Mouse (Mus musculus) embryonic facial prominence, embryonic 13.5 days (tissue): Measurements from ENCODE around the gene Eefsec. TPM values are rescaled to one million over a fixed set of nuclear protein-coding genes. Genes with fewer than 3 reads are reported as not detected.

ENCODE experiments used
- ATAC-seq: fragments of 200-750 bp; cut with Nextera tagmentation; 2 replicates; pipeline ENCODE4 v1.8.0; 2017; ENCODE audit warnings: low read depth; ENCODE audit not compliant: insufficient number of reproducible peaks, insufficient read depth, low FRiP score, low TSS enrichment
- H3K27ac ChIP-seq: fragments of 300-500 bp; sonication (generic); 2 replicates; pipeline ENCODE4 v1.5.1; 2015; ENCODE audit warnings: moderate library complexity, mild to moderate bottlenecking, inconsistent platforms
- H3K27me3 ChIP-seq: fragments of 300-500 bp; sonication (generic); 2 replicates; pipeline ENCODE4 v1.6.1; 2015; ENCODE audit warnings: mild to moderate bottlenecking, inconsistent platforms
- H3K36me3 ChIP-seq: fragments of 300-500 bp; sonication (generic); 2 replicates; pipeline ENCODE4 v1.6.1; 2015; ENCODE audit warnings: mild to moderate bottlenecking, inconsistent platforms
- H3K4me1 ChIP-seq: fragments of 300-500 bp; sonication (generic); 2 replicates; pipeline ENCODE4 v1.6.1; 2015; ENCODE audit warnings: inconsistent platforms
- H3K4me2 ChIP-seq: fragments of 300-500 bp; sonication (generic); 2 replicates; pipeline ENCODE4 v1.6.1; 2015; ENCODE audit warnings: moderate library complexity, mild to moderate bottlenecking, inconsistent platforms
- H3K4me3 ChIP-seq: fragments of 300-500 bp; sonication (generic); 2 replicates; pipeline ENCODE4 v1.5.1; 2015; ENCODE audit warnings: mild to moderate bottlenecking, inconsistent platforms
- H3K9ac ChIP-seq: fragments of 300-500 bp; sonication (generic); 2 replicates; pipeline ENCODE4 v1.6.1; 2015; ENCODE audit warnings: mild to moderate bottlenecking, inconsistent platforms
- H3K9me3 ChIP-seq: fragments of 300-500 bp; sonication (generic); 2 replicates; pipeline ENCODE4 v1.6.1; 2016; ENCODE audit warnings: inconsistent platforms
- WGBS: fragments of 180-500 bp; shearing (Covaris S2); methylation state at CpG from one replicate; pipeline ENCODE4 v1.1.7; 2015; ENCODE audit warnings: mixed read lengths; 5-methylcytosine and 5-hydroxymethylcytosine counted together
- polyA plus RNA-seq: library from polyadenylated mRNA; unstranded; fragments of >200 nt; fragmentation: Nextera tagmentation; extraction: Ambion mirVana; gene quantifications from 2 replicates; pipeline ENCODE4 v1.2.1, GENCODE M21; 2015

The Eefsec gene
- polyA plus RNA-seq, 1 experiment from 2014 or later: 46.9 TPM

- Histone ChIP-seq H3K9ac (no peak overlapping the region), H3K36me3 (0 out of 2 replicates have a peak, but pooled peaks cover 5% of the 10 kb centered on the region), H3K4me1 (peaks cover 15% of the 10 kb centered on the region), H3K27me3 (no peaks in the 10 kb centered on the region), H3K27ac (0 out of 2 replicates have a peak overlapping the region, but pooled peaks have one; percentile 17), H3K9me3 (no peaks in the 10 kb centered on the region), H3K4me3 (no peak overlapping the region), H3K4me2 (no peak overlapping the region)
- ATAC-seq: peak; percentile 62; the same call in 1 of the 2 replicates
- 62% methylated on average over 8 of the region's 8 CpGs for WGBS
These were observed 76.3 kb downstream of the Eefsec start for GRCm38 (mm10) chr6:88369851-88370635.

DNA sequence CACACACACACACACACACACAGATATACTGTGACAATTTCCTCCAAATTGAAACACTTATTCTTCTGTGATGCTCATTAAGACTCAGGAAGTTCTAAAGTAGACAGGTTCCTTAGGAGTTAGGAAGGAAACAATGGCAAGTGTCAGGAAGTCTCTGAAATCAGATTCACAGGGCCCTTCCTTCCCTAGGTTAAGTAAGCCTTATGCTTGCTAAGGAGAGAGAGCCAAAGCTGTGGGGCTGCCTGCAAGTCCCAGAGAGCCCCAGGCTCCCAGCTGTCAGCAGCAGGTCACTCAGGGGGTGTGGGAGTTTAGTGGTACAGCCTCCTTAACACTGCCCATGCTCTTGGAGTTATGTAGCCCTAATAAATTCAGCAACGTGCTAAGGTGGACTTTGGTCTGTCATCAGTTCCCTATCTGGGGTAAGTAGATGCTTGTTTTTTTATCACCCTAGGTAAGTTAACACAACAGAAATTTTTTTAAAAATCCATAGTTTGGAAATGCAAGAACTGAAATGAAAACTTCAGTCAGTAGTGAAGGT lies 82.8 kb downstream of the Eefsec start:
- no peak overlapping the region for H3K4me2 ChIP-seq
- ATAC-seq: no peak
- WGBS: 63% methylated on average over 1 of the region's 1 CpGs

GRCm38 (mm10) chr6:88361096-88361495 lies 85.2 kb downstream of the Eefsec start:
- H3K9me3 ChIP-seq: peaks cover 2% of the 10 kb centered on the region; the same call in 1 of the 2 replicates
- WGBS: 86% methylated on average over 1 of the region's 1 CpGs
- H3K9ac ChIP-seq: no peak overlapping the region
- H3K4me1 ChIP-seq: no peaks in the 10 kb centered on the region
- H3K27me3 ChIP-seq: no peaks in the 10 kb centered on the region
- no peak overlapping the region for H3K4me3 ChIP-seq
- ATAC-seq: no peak
- peaks cover 5% of the 10 kb centered on the region for H3K36me3 ChIP-seq
- H3K4me2 ChIP-seq: no peak overlapping the region
- no peak overlapping the region for H3K27ac ChIP-seq

More for the DNA sequence above, 82.8 kb downstream of the Eefsec start:
- Histone ChIP-seq H3K27ac (no peak overlapping the region), H3K9ac (no peak overlapping the region), H3K27me3 (no peaks in the 10 kb centered on the region), H3K36me3 (peaks cover 5% of the 10 kb centered on the region), H3K4me3 (no peak overlapping the region), H3K9me3 (peaks cover 2% of the 10 kb centered on the region; the same call in 1 of the 2 replicates), H3K4me1 (no peaks in the 10 kb centered on the region)

GRCm38 (mm10) chr6:88358210-88358609 lies 88.1 kb downstream of the Eefsec start:
- Histone ChIP-seq H3K4me2 (no peak overlapping the region), H3K4me1 (peaks cover 5% of the 10 kb centered on the region; the same call in 1 of the 2 replicates), H3K27ac (no peak overlapping the region), H3K9me3 (peaks cover 2% of the 10 kb centered on the region; the same call in 1 of the 2 replicates), H3K36me3 (peaks cover 9% of the 10 kb centered on the region), H3K9ac (no peak overlapping the region), H3K4me3 (no peak overlapping the region), H3K27me3 (no peaks in the 10 kb centered on the region)
- no peak for ATAC-seq

DNA sequence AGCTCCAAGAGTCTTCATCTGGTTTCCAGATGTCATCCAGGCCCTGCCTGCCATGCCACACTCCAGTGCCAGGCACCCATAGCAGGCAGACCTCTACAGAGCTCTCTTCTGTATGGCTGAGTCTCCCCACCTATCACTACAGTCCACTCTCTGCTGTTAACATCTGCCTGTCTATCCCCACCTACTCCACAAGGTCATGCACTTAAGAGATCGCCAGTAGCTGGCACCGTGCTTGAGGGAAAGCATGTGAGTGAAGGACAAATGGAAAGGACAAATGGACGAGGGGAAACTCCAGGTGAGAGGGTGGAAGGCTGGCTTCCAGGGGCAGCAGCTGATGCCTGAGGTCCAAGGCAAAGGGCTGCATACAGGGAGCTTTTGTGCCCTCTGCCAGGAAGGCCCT lies 90.5 kb downstream of the Eefsec start:
- ATAC-seq: no peak
- Histone ChIP-seq H3K4me2 (no peak overlapping the region), H3K36me3 (peaks cover 14% of the 10 kb centered on the region), H3K9ac (no peak overlapping the region), H3K4me1 (peaks cover 9% of the 10 kb centered on the region; the same call in 1 of the 2 replicates), H3K9me3 (peaks cover 2% of the 10 kb centered on the region; the same call in 1 of the 2 replicates), H3K27me3 (no peaks in the 10 kb centered on the region), H3K27ac (no peak overlapping the region), H3K4me3 (no peak overlapping the region)
- WGBS: 73% methylated on average over 3 of the region's 3 CpGs

- H3K36me3 ChIP-seq: peaks cover 24% of the 10 kb centered on the region
- 26% methylated on average over 4 of the region's 4 CpGs for WGBS
- no peak for ATAC-seq
- no peak overlapping the region for H3K27ac ChIP-seq
- H3K4me1 ChIP-seq: peaks cover 9% of the 10 kb centered on the region; the same call in 1 of the 2 replicates
- no peaks in the 10 kb centered on the region for H3K9me3 ChIP-seq
- no peak overlapping the region for H3K4me3 ChIP-seq
- no peaks in the 10 kb centered on the region for H3K27me3 ChIP-seq
- H3K4me2 ChIP-seq: no peak overlapping the region
- H3K9ac ChIP-seq: no peak overlapping the region
These were observed 93.8 kb downstream of the Eefsec start for GRCm38 (mm10) chr6:88352541-88352940.

- Histone ChIP-seq H3K36me3 (peaks cover 23% of the 10 kb centered on the region), H3K4me2 (no peak overlapping the region), H3K4me1 (peaks cover 52% of the 10 kb centered on the region), H3K9me3 (no peaks in the 10 kb centered on the region), H3K27me3 (no peaks in the 10 kb centered on the region), H3K27ac (peak overlapping the region; percentile 11; the same call in 1 of the 2 replicates), H3K9ac (no peak overlapping the region), H3K4me3 (no peak overlapping the region)
- ATAC-seq: no peak
- 94% methylated on average over 1 of the region's 1 CpGs for WGBS
These were observed 99.6 kb downstream of the Eefsec start for GRCm38 (mm10) chr6:88346776-88347175.

- no peak for ATAC-seq
- H3K36me3 ChIP-seq: peaks cover 22% of the 10 kb centered on the region
- WGBS: 79% methylated on average over 2 of the region's 2 CpGs
These were observed 101.0 kb downstream of the Eefsec start for GRCm38 (mm10) chr6:88345311-88345710.

DNA sequence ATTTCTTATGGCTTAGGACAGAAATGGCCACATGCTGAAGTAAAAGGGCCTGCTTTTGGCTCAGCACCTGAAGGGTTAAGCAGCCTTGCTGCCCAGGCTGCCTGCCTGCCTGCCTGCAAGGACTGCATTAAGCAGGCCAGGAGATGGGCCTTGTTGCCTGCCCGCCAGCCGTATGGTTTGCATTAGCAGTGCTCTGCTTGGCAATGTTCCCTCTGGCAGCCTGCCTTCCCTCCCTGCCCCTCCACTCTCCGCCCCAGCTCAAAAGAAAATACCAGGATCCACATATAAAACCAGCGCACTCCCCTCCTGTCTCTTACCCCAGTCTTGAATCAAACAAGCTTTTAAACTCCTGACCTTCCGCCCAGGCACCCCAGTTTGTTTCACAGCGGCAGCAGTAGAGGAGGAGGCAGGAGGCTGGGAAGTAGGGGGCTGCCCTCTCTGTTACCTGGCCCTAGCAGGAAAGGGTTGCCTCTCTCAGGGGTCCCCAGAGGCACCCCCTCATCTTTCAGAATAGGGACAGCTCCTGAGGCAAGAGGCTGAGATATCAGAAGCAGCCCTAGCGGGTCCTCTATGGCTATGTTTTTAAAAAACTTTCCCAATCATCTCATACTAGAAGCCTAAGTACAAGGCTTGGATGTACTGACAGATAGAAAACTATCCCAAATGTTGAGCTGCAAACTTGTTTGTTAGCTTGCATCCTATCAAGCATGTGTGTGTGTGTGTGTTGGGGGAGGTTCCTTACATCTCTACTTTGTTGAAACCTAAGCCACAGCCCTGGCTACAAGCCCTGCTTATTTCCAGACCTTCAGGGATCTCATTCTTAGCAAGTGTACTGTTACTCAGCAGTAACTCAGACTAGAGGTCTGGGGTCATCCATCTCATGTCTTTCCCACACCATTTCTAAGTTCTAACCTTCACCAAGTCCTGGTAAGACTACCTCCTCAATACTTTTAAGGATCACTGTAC lies 102.6 kb downstream of the Eefsec start:
- Histone ChIP-seq H3K9me3 (no peaks in the 10 kb centered on the region), H3K4me1 (peaks cover 77% of the 10 kb centered on the region), H3K4me3 (peak overlapping the region; percentile 4; the same call in 1 of the 2 replicates), H3K36me3 (peaks cover 11% of the 10 kb centered on the region; the same call in 1 of the 2 replicates), H3K27ac (peak overlapping the region; percentile 97), H3K27me3 (no peaks in the 10 kb centered on the region), H3K4me2 (peak overlapping the region; percentile 49), H3K9ac (peak overlapping the region; percentile 49; the same call in 1 of the 2 replicates)
- WGBS: 15% methylated on average over 7 of the region's 7 CpGs
- ATAC-seq: peak; percentile 91

More at GRCm38 (mm10) chr6:88345311-88345710, 101.0 kb downstream of the Eefsec start:
- H3K27me3 ChIP-seq: no peaks in the 10 kb centered on the region
- no peak overlapping the region for H3K4me2 ChIP-seq
- H3K27ac ChIP-seq: peak overlapping the region; percentile 78
- H3K9ac ChIP-seq: no peak overlapping the region
- H3K4me3 ChIP-seq: no peak overlapping the region
- H3K9me3 ChIP-seq: no peaks in the 10 kb centered on the region
- peaks cover 66% of the 10 kb centered on the region for H3K4me1 ChIP-seq

GRCm38 (mm10) chr6:88342965-88343364 lies 103.4 kb downstream of the Eefsec start:
- no peak for ATAC-seq
- H3K4me3 ChIP-seq: no peak overlapping the region
- 68% methylated on average over 3 of the region's 3 CpGs for WGBS
- H3K4me2 ChIP-seq: peak overlapping the region; percentile 49
- no peaks in the 10 kb centered on the region for H3K9me3 ChIP-seq
- H3K27me3 ChIP-seq: no peaks in the 10 kb centered on the region
- H3K4me1 ChIP-seq: peaks cover 82% of the 10 kb centered on the region
- H3K36me3 ChIP-seq: 0 out of 2 replicates have a peak, but pooled peaks cover 9% of the 10 kb centered on the region
- H3K27ac ChIP-seq: peak overlapping the region; percentile 97
- H3K9ac ChIP-seq: no peak overlapping the region

DNA sequence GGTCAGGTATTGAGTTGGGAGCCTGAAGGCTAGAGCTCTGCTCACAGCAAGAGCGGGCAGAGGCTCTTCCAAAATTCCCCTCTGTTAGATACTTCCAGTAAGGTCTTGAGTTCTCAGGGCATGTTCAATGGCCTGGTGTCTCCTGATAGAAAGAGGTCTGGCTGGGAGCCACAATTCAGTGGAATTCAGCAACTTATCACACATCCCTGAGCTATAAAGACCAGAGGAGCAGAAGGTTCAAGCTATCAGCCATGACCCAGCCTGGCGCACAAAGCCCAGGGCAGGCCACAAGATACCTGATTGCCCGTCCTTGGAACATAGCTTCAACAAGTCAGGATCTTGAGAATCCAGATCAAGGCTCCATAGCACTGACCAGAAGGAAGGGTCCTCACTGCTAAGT lies 105.2 kb downstream of the Eefsec start:
- no peaks in the 10 kb centered on the region for H3K27me3 ChIP-seq
- H3K9me3 ChIP-seq: no peaks in the 10 kb centered on the region
- no peak overlapping the region for H3K4me2 ChIP-seq
- 95% methylated on average over 3 of the region's 3 CpGs for WGBS
- H3K4me3 ChIP-seq: no peak overlapping the region
- H3K4me1 ChIP-seq: peaks cover 73% of the 10 kb centered on the region
- H3K27ac ChIP-seq: peak overlapping the region; percentile 72
- no peaks in the 10 kb centered on the region for H3K36me3 ChIP-seq
- H3K9ac ChIP-seq: no peak overlapping the region
- no peak for ATAC-seq
